Mouse (Mus musculus) lung, postnatal 0 days (tissue): ENCODE data around the gene Polr3h.
"Not testable (repeated sequence)": the region's sequence is repeated elsewhere in the genome, so short reads cannot be mapped to it uniquely, and the experiment has no call there.

ENCODE experiments used
- CTCF ChIP-seq: IDR thresholded peaks from 2 replicates; pipeline ENCODE4 v1.5.1; 2016; ENCODE audit warnings: antibody characterized with exemption, mild to moderate bottlenecking
- EP300 ChIP-seq: IDR thresholded peaks from 2 replicates; pipeline ENCODE4 v1.6.1; 2016; ENCODE audit warnings: antibody characterized with exemption, mild to moderate bottlenecking, control low read depth

DNA sequence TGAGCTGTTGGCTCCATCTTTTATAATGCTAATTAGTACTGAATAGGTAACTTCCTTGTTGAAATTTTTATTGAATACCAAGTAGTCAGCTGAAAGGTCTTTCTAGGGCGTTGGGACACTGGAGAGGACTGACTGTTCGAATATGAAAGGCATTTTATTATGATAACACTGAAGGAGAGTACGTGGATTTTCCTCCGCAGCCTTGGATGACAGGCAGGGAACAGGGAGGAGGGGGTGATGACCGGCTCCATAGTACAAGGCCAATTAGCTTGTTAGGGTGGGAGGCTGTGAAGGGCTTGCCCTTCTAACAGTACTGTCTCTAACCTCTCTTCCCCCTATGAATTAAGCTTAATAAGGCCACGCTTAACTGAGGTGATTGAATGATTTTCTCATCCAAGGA, 43.6 kb upstream of the Polr3h start:
- TF ChIP-seq CTCF, EP300: not testable (repeated sequence)
